Mouse (Mus musculus): ENCODE results near the gene Xirp2. TPM values are rescaled to one million over a fixed set of nuclear protein-coding genes. Genes with fewer than 3 reads are reported as not detected.
A peak's percentile ranks its signal among the peaks of the same experiment; 100 is the strongest.

Xirp2 gene
- polyA plus RNA-seq, 1 experiment from 2014 or later: not detected

DNA sequence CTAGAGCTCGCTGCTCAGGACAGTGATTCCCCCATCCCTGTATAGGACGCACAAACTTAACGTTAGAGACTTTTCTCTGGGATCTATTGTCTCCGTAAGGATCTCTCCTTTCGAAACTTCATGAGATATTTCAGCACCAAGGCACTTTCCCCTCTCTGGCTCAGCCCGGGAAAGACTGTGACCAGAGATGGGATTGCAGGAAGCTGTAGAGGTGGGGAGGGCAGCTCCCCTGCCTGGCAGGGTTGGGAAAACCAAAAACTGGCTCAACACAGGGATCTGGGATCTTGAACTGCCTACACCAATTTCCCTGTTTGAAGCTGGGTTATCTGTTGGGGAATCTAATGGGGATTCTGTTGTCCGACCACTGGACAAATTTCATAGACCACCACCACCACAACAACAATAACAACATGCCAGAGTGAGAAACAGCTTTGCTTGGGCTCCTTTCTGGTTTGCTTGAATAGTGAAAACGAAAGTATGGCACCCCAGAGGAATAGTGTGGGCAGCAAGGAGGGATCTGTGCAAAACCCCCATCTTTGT, 121.4 kb downstream of the Xirp2 start:
- 15% methylated on average over 8 of the region's 8 CpGs for WGBS
- H3K4me1 ChIP-seq: peaks cover 20% of the 10 kb centered on the region
- DNase-seq (ENCODE audit: low spot score): peak; percentile 35
- H3K4me3 ChIP-seq: peak overlapping the region; percentile 78
- H3K27ac ChIP-seq: no peak overlapping the region
- H3K9me3 ChIP-seq (replicated peaks): no peaks in the 10 kb centered on the region
- H3K36me3 ChIP-seq: no peaks in the 10 kb centered on the region
- H3K27me3 ChIP-seq (ENCODE audit: low read depth, poor library complexity, severe bottlenecking): peaks cover 11% of the 10 kb centered on the region; the same call in 1 of the 2 replicates

Other genes with a start within 250 kb of the Xirp2 start
- gene Gm21830, start 32.3 kb upstream of the Xirp2 start, polyA plus RNA-seq (2016; fragmentation: Nextera tagmentation; extraction: Ambion mirVana): not detected in 2 replicates
- gene Gm26727, start 12.8 kb upstream of the Xirp2 start, polyA plus RNA-seq (2016; fragmentation: Nextera tagmentation; extraction: Ambion mirVana): not detected in 2 replicates
- gene B3galt1, start 119.9 kb downstream of the Xirp2 start, polyA plus RNA-seq (2016; fragmentation: Nextera tagmentation; extraction: Ambion mirVana): 3.4 and 6.1 TPM in 2 replicates